Mouse (Mus musculus): ENCODE data around the gene Olfr122.

DNA sequence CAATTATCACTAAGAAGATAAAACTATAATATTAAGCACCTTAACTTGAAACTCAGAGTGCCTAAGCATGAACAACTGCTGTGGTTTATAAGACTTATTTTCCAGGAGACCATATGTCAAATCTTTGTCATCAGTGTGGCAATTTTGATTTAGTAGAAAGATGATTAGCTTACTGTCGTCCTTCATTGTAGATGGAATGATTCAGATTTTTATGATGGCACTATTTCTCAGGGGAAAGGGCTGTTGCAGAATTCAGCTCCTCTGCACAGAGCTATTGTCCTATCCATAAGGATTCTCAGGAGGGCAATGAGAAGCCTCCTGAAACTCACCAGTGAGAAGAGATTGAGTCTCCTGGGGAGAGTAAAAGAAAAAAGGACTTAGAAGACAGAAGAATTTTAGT is 46.9 kb upstream of the Olfr122 start, which contains the start of gene Olfr120:
- TF ChIP-seq CTCF (IDR thresholded peaks at IDR 0.05) (no peak), EP300 (IDR thresholded peaks at IDR 0.05) (no peak)
